Comparison of ENCODE assay signal across 14 mouse cellular contexts in the genomic region with DNA sequence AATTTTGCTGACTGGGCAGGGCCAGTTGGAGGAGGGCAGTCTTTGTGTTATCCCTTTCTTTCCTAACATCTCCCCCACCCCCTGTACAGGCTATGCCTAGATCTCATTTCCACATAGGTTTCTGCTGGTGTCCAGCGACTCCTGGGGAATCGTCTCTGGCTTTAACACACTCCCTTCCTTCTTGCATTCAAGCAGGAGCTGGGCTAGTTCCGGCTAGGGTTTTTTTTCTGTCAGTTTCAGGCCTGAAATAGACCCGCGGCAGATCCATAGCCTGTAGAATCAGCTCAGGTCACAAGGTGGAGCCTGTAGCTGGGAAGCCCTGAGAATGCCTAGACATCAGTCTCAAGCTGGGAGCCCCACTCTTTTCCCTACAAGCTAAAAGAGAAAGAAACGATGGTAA. TPM values are rescaled to one million over a fixed set of nuclear protein-coding genes. Genes with fewer than 3 reads are reported as not detected.
DNase-seq lines count a peak whose midpoint lies in the region; ATAC-seq and TF ChIP-seq lines count a peak whose summit lies in the region.
"Had no signal": no experiment of that assay in that cellular context is flagged by ENCODE, and none has a peak within 500 bp of the region (broad histone marks: within the 10 kb centered on the region; RNA-seq: fewer than 3 reads in every experiment).

No protein-coding gene starts in this region.

- TF ChIP-seq CTCF in intestine, postnatal 0 days (IDR thresholded peaks at IDR 0.05; ENCODE audit: low read depth), result peak; percentile 18; the same call in 1 of the 2 replicates

- H3K27me3 ChIP-seq in intestine, postnatal 0 days (replicated peaks; ENCODE audit: control insufficient read depth, insufficient read depth, low read length), result peaks cover 99% of the 10 kb centered on the region
- H3K27me3 ChIP-seq in intestine, embryonic 15.5 days (replicated peaks), result peaks cover 88% of the 10 kb centered on the region
- H3K27me3 ChIP-seq in limb, embryonic 13.5 days, result peaks cover 44% of the 10 kb centered on the region

- no peaks in the 10 kb centered on the region for H3K4me1 ChIP-seq in intestine, postnatal 0 days (replicated peaks; ENCODE audit: control insufficient read depth, insufficient read depth, low read length)
- H3K4me1 ChIP-seq in intestine, embryonic 15.5 days (replicated peaks), result peaks cover 11% of the 10 kb centered on the region
- H3K4me1 ChIP-seq in ES-E14 (ENCODE audit: control insufficient read depth in 2 of 2, insufficient read depth in 2 of 2, low read length in 2 of 2, poor library complexity in 1 of 2), result peaks cover 0 to 8% of the 10 kb centered on the region in 2 experiments; a peak in 1 of 4 replicates
- peaks cover 55% of the 10 kb centered on the region for H3K4me1 ChIP-seq in limb, embryonic 13.5 days

- no peak overlapping the region for H3K4me2 ChIP-seq in intestine, postnatal 0 days (replicated peaks; ENCODE audit: low read depth)
- no peak overlapping the region for H3K4me2 ChIP-seq in intestine, embryonic 15.5 days (replicated peaks)
- peak overlapping the region; percentile 62 for H3K4me2 ChIP-seq in limb, embryonic 13.5 days (replicated peaks)
- H3K4me2 ChIP-seq: heart, embryonic 15.5 days had no signal

- no peak overlapping the region for H3K4me3 ChIP-seq in intestine, postnatal 0 days (ENCODE audit: low read depth, low read length)
- H3K4me3 ChIP-seq in intestine, embryonic 15.5 days (replicated peaks), result no peak overlapping the region
- no peak overlapping the region for H3K4me3 ChIP-seq in ES-E14 (ENCODE audit: insufficient read depth in 1 of 2, low read depth in 1 of 2, low read length in 2 of 2, poor library complexity in 1 of 2, severe bottlenecking in 1 of 2)
- H3K4me3 ChIP-seq in limb, embryonic 13.5 days, result peak overlapping the region; percentile 32
- H3K4me3 ChIP-seq: heart, embryonic 15.5 days had no signal

- intact Hi-C loops in heart, postnatal 10 days (cut with DNase I), result loop anchor here (5.0 to 10.0 kb wide), 2 partner anchors 108 to 565 kb away; a partner anchor contains a TSS

- H3K9me3 ChIP-seq in intestine, postnatal 0 days (ENCODE audit: control insufficient read depth), result no peaks in the 10 kb centered on the region
- no peaks in the 10 kb centered on the region for H3K9me3 ChIP-seq in intestine, embryonic 15.5 days
- no peaks in the 10 kb centered on the region for H3K9me3 ChIP-seq in ES-E14 (ENCODE audit: control insufficient read depth, insufficient read depth, low read depth, low read length)
- no peaks in the 10 kb centered on the region for H3K9me3 ChIP-seq in limb, embryonic 13.5 days
- H3K9me3 ChIP-seq: heart, embryonic 15.5 days had no signal

- no peak for DNase-seq in ES-E14 (ENCODE audit: low read depth, low spot score)
- peak; percentile 74 for DNase-seq in embryo, embryonic 10.5 days (ENCODE audit: low spot score)
- DNase-seq in thymus, postnatal 4 days, result no peak
- DNase-seq in urinary bladder, adult 2 months (ENCODE audit: low spot score), result no peak
- DNase-seq in heart, postnatal 10 days, result no peak
- DNase-seq: cerebellum, adult 9-10 months; gastrocnemius, postnatal 10 days; left cerebral cortex, postnatal 4 days had no signal

- H3K36me3 ChIP-seq in intestine, postnatal 0 days (ENCODE audit: control insufficient read depth, insufficient read depth), result no peaks in the 10 kb centered on the region
- no peaks in the 10 kb centered on the region for H3K36me3 ChIP-seq in intestine, embryonic 15.5 days
- H3K36me3 ChIP-seq in ES-E14 (ENCODE audit: control insufficient read depth, insufficient read depth, low read length, poor library complexity, severe bottlenecking), result no peaks in the 10 kb centered on the region
- no peaks in the 10 kb centered on the region for H3K36me3 ChIP-seq in limb, embryonic 13.5 days
- H3K36me3 ChIP-seq: heart, embryonic 15.5 days had no signal

- H3K9ac ChIP-seq in intestine, postnatal 0 days (ENCODE audit: low read depth, low read length), result no peak overlapping the region
- no peak overlapping the region for H3K9ac ChIP-seq in intestine, embryonic 15.5 days
- H3K9ac ChIP-seq in ES-E14 (ENCODE audit: insufficient read depth, low read depth, low read length, poor library complexity, severe bottlenecking), result no peak overlapping the region
- peak overlapping the region; percentile 43; the same call in 1 of the 2 replicates for H3K9ac ChIP-seq in limb, embryonic 13.5 days
- H3K9ac ChIP-seq: heart, embryonic 15.5 days had no signal

- in situ Hi-C loops in ES-E14 (cut with MboI; ENCODE audit: low sequenced_read_pairs in 2 of 2, unreplicated experiment in 2 of 2), result no loop called here

- no peak for ATAC-seq in intestine, postnatal 0 days
- no peak for ATAC-seq in intestine, embryonic 15.5 days
- ATAC-seq in limb, embryonic 13.5 days (ENCODE audit: low FRiP score, low read depth), result no peak
- ATAC-seq: inflammation-experienced regulatory T-cells, adult 6 months; lung, postnatal 0 days had no signal

- H3K27ac ChIP-seq in intestine, postnatal 0 days (ENCODE audit: low read depth, low read length), result no peak overlapping the region
- H3K27ac ChIP-seq in intestine, embryonic 15.5 days, result no peak overlapping the region
- H3K27ac ChIP-seq in ES-E14 (ENCODE audit: insufficient read depth, low read depth, low read length, poor library complexity, severe bottlenecking), result no peak overlapping the region
- peak overlapping the region; percentile 82; the same call in 1 of the 2 replicates for H3K27ac ChIP-seq in limb, embryonic 13.5 days
- H3K27ac ChIP-seq: heart, embryonic 15.5 days had no signal

- WGBS in intestine, postnatal 0 days, result 0% methylated on average over 6 of the region's 6 CpGs
- WGBS in intestine, embryonic 15.5 days, result under 1% methylated on average over 6 of the region's 6 CpGs
- WGBS in limb, embryonic 13.5 days, result 2% methylated on average over 6 of the region's 6 CpGs

TF ChIP-seq in ES-E14, 5 proteins besides CTCF, POLR2A, EP300 and RAD21:
- TF ChIP-seq ZNF384 (IDR thresholded peaks at IDR 0.05; ENCODE audit: low read depth, low read length), result no peak
- TF ChIP-seq CHD2 (IDR thresholded peaks at IDR 0.05; ENCODE audit: low read depth, low read length), result no peak
- no peak for TF ChIP-seq ZC3H11A (IDR thresholded peaks at IDR 0.05; ENCODE audit: borderline replicate concordance, low read depth, low read length)
- peak; percentile 51; the same call in 1 of the 2 replicates for TF ChIP-seq MAFK (IDR thresholded peaks at IDR 0.05; ENCODE audit: insufficient read depth, low read depth, low read length)
- no peak for TF ChIP-seq HCFC1 (IDR thresholded peaks at IDR 0.05; ENCODE audit: borderline replicate concordance, insufficient read depth, low read length)

RNA-seq across cellular contexts. Expression of a gene that starts 9.7 kb away (rescaled TPM):
- polyA plus RNA-seq in intestine, postnatal 0 days (2015; fragmentation: Nextera tagmentation; extraction: Ambion mirVana), result 0.04 TPM in 1 of 2 replicates, not detected in the other
- 0.04 TPM in 2 replicates for polyA plus RNA-seq in intestine, embryonic 15.5 days (2015; fragmentation: Nextera tagmentation; extraction: Ambion mirVana)
- 0.85 and 1.4 TPM in 2 replicates for total RNA-seq in ES-E14 (2012; rRNA removed)
- 26.3 and 28.0 TPM in 2 replicates for polyA plus RNA-seq in limb, embryonic 13.5 days (2015; fragmentation: Nextera tagmentation; extraction: Ambion mirVana)
- 0.25 and 0.29 TPM in 2 replicates for polyA plus RNA-seq in urinary bladder, adult 2 months (2012; rRNA removed)
- under 1 TPM; 0.40 to 0.43 TPM for total RNA-seq in heart, postnatal 10 days (2021)
- polyA plus RNA-seq: inflammation-experienced regulatory T-cells, adult 6 months had no signal

Comparison
In these comparisons a context has a peak if more than half of its experiments do, and no peak if none do; other contexts are left out.
1. RNA of a gene that starts 9.7 kb away (polyA plus RNA-seq): 26.3 to 28.0 TPM in limb, embryonic 13.5 days; 0.25 to 0.29 TPM in urinary bladder, adult 2 months, 0.04 TPM in intestine, embryonic 15.5 days and 0.04 TPM in intestine, postnatal 0 days; every median in the first group is over 10 times any median in the second.